Mouse (Mus musculus): ENCODE data around the gene Hist1h2bk.
"Not testable (repeated sequence)": the region's sequence is repeated elsewhere in the genome, so short reads cannot be mapped to it uniquely, and the experiment has no call there.

Gene Hist1h2bk

DNA sequence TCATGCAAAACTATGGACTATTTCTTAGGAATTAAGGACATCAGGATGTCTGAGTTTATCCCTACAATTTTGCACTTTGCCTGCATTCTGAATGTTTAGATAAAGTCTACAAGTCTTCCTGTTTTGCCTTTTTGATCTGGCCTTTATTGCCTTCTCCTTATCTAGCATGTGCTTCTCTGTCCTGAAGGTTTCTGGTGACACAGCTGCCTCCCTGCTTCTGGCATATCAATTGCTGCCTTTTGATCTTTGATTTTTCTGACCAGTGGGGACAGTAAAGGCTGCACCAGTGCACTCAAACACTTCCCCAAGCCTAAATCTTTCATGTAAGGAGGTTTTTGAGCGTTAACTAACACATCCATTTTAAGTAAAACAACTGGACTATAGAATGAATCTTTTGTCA lies 27.8 kb downstream of the Hist1h2bk start:
- in situ Hi-C loops (cut with MboI, MseI) = loop anchor here in 1 of 2 experiments (25.0 kb wide), 1 partner anchor 526 kb away; the partner anchor contains the start of genes Olfr1366 and Zkscan8

DNA sequence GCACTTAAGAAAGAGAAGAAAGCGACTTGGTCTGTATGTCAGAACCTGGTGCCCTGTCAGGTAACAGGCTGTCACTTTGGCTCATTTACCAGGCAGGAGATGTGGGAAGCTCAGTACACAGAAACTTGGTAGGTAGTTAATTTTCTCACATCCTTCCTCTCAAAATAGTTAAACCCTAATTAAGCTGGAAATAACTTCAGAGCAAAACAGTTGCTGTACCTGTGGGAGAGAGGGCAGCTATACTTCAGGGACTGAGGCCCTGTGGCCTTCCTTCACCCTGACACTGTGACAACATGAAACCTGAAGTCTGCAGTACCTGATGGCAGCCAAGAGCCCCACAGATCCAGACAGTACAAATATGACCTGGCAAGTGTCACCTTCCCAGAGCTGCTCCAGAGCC lies 48.5 kb downstream of the Hist1h2bk start, which contains the start of gene Vmn1r188:
TSS of gene Vmn1r188 (plus strand) at position 301 of the 400 bp plus-strand sequence.
- in situ Hi-C loops (cut with MboI, MseI) = not testable (repeated sequence)

Data from T-helper 17 cell (primary cell).